Comparison of ENCODE assay signal across 8 mouse cellular contexts in genomic region chr9:103304927-103305326, GRCm38 (mm10). TPM values are rescaled to one million over a fixed set of nuclear protein-coding genes. Genes with fewer than 3 reads are reported as not detected.
DNase-seq lines count a peak whose midpoint lies in the region; ATAC-seq lines count a peak whose summit lies in the region.

Gene 1300017J02Rik, minus strand, starts transcription at chr9:103305082.
Gene Topbp1, plus strand, starts transcription at chr9:103305215.

- H3K9me3 ChIP-seq in forebrain, embryonic 11.5 days (ENCODE audit: control insufficient read depth, low read length), result no peaks in the 10 kb centered on the region
- no peaks in the 10 kb centered on the region for H3K9me3 ChIP-seq in heart, embryonic 16.5 days (replicated peaks; ENCODE audit: control insufficient read depth, low read length)
- no peaks in the 10 kb centered on the region for H3K9me3 ChIP-seq in liver, embryonic 15.5 days (replicated peaks)
- no peaks in the 10 kb centered on the region for H3K9me3 ChIP-seq in neural tube, embryonic 12.5 days

- peak within 1 kb of the TSS; percentile 67 for H3K4me2 ChIP-seq in forebrain, embryonic 11.5 days (ENCODE audit: low read depth, low read length, severe bottlenecking)
- H3K4me2 ChIP-seq in heart, embryonic 16.5 days (ENCODE audit: low read depth, low read length), result peak within 1 kb of the TSS; percentile 85
- H3K4me2 ChIP-seq in liver, embryonic 15.5 days, result peak within 1 kb of the TSS; percentile 87
- H3K4me2 ChIP-seq in neural tube, embryonic 12.5 days (replicated peaks), result peak within 1 kb of the TSS; percentile 92

- peak within 1 kb of the TSS; percentile 94 for H3K4me3 ChIP-seq in forebrain, embryonic 11.5 days (ENCODE audit: low read depth, low read length)
- peak within 1 kb of the TSS; percentile 96 for H3K4me3 ChIP-seq in heart, embryonic 16.5 days (ENCODE audit: low read length)
- peak within 1 kb of the TSS; percentile 96 for H3K4me3 ChIP-seq in liver, embryonic 15.5 days (replicated peaks)
- H3K4me3 ChIP-seq in neural tube, embryonic 12.5 days, result peak within 1 kb of the TSS; percentile 96

- H3K4me1 ChIP-seq in forebrain, embryonic 11.5 days (replicated peaks; ENCODE audit: control insufficient read depth, insufficient read depth, low read length), result no peaks in the 10 kb centered on the region; the same call in 1 of the 2 replicates
- H3K4me1 ChIP-seq in heart, embryonic 16.5 days (ENCODE audit: control insufficient read depth, insufficient read depth, low read length), result peaks cover 14% of the 10 kb centered on the region
- peaks cover 63% of the 10 kb centered on the region for H3K4me1 ChIP-seq in liver, embryonic 15.5 days (replicated peaks)
- H3K4me1 ChIP-seq in neural tube, embryonic 12.5 days, result peaks cover 17% of the 10 kb centered on the region

- no peaks in the 10 kb centered on the region; the same call in none of the 2 replicates for H3K36me3 ChIP-seq in forebrain, embryonic 11.5 days (ENCODE audit: control insufficient read depth, insufficient read depth, low read length)
- H3K36me3 ChIP-seq in heart, embryonic 16.5 days (ENCODE audit: control insufficient read depth, insufficient read depth), result peaks cover 15% of the 10 kb centered on the region
- peaks cover 30% of the 10 kb centered on the region for H3K36me3 ChIP-seq in liver, embryonic 15.5 days (replicated peaks)
- H3K36me3 ChIP-seq in neural tube, embryonic 12.5 days, result peaks cover 17% of the 10 kb centered on the region

- peak; percentile 84 to 85 for DNase-seq in CD8-positive naive resting alpha-beta T cell, adult 2 months (ENCODE audit: low read depth in 2 of 2, low spot score in 2 of 2)
- peak; percentile 91 for DNase-seq in c-Kit-positive CD71-negative TER-119-negative erythroid progenitor cells, embryonic 14.5 days (ENCODE audit: low read depth)
- peak; percentile 97 for DNase-seq in forebrain, embryonic 11.5 days (ENCODE audit: low spot score)
- peak; percentile 92 to 96 for DNase-seq in kidney, postnatal 36 days
- peak; percentile 88 for DNase-seq in telencephalon, adult 2 months (ENCODE audit: low read depth, low spot score)

- H3K27me3 ChIP-seq in forebrain, embryonic 11.5 days (ENCODE audit: control insufficient read depth, insufficient read depth, low read length), result no peaks in the 10 kb centered on the region
- no peaks in the 10 kb centered on the region for H3K27me3 ChIP-seq in heart, embryonic 16.5 days (ENCODE audit: control insufficient read depth, insufficient read depth, low read length)
- no peaks in the 10 kb centered on the region for H3K27me3 ChIP-seq in liver, embryonic 15.5 days
- no peaks in the 10 kb centered on the region for H3K27me3 ChIP-seq in neural tube, embryonic 12.5 days (replicated peaks)

- WGBS in forebrain, embryonic 11.5 days, result under 1% methylated on average over 49 of the region's 49 CpGs
- under 1% methylated on average over 49 of the region's 49 CpGs for WGBS in heart, embryonic 16.5 days
- WGBS in liver, embryonic 15.5 days (ENCODE audit: insufficient replicate concordance), result under 1% methylated on average over 49 of the region's 49 CpGs
- WGBS in neural tube, embryonic 12.5 days, result under 1% methylated on average over 49 of the region's 49 CpGs

- peak within 1 kb of the TSS; percentile 93 for H3K9ac ChIP-seq in forebrain, embryonic 11.5 days (ENCODE audit: low read length)
- H3K9ac ChIP-seq in heart, embryonic 16.5 days (ENCODE audit: low read length), result peak within 1 kb of the TSS; percentile 91
- H3K9ac ChIP-seq in liver, embryonic 15.5 days, result peak within 1 kb of the TSS; percentile 89
- peak within 1 kb of the TSS; percentile 87 for H3K9ac ChIP-seq in neural tube, embryonic 12.5 days

- H3K27ac ChIP-seq in forebrain, embryonic 11.5 days (ENCODE audit: low read depth, low read length), result peak within 1 kb of the TSS; percentile 78
- peak within 1 kb of the TSS; percentile 82 for H3K27ac ChIP-seq in heart, embryonic 16.5 days (ENCODE audit: low read length)
- peak within 1 kb of the TSS; percentile 92 for H3K27ac ChIP-seq in liver, embryonic 15.5 days (replicated peaks)
- H3K27ac ChIP-seq in neural tube, embryonic 12.5 days, result peak within 1 kb of the TSS; percentile 57; the same call in 1 of the 2 replicates

- peak; percentile 97 for ATAC-seq in forebrain, embryonic 11.5 days (replicated peaks; ENCODE audit: low FRiP score)
- peak; percentile 98 for ATAC-seq in heart, embryonic 16.5 days (replicated peaks; ENCODE audit: extremely low read depth, insufficient read depth, low FRiP score)
- peak; percentile 95 for ATAC-seq in liver, embryonic 15.5 days (ENCODE audit: insufficient read depth)
- peak; percentile 96 for ATAC-seq in neural tube, embryonic 12.5 days (ENCODE audit: low FRiP score, low read depth)

RNA-seq across cellular contexts. Expression of gene 1300017J02Rik, which starts in this region (rescaled TPM):
- polyA plus RNA-seq in forebrain, embryonic 11.5 days (2014; fragmentation: Nextera tagmentation; extraction: Ambion mirVana), result 2.5 and 2.9 TPM in 2 replicates
- 1.0 and 1.7 TPM in 2 replicates for polyA plus RNA-seq in heart, embryonic 16.5 days (2015; fragmentation: Nextera tagmentation; extraction: Ambion mirVana)
- polyA plus RNA-seq in liver, embryonic 15.5 days (2015; fragmentation: Nextera tagmentation; extraction: Ambion mirVana), result 74.2 and 96.0 TPM in 2 replicates
- 1.9 and 2.2 TPM in 2 replicates for polyA plus RNA-seq in neural tube, embryonic 12.5 days (2016; fragmentation: Nextera tagmentation; extraction: Ambion mirVana)

RNA-seq across cellular contexts. Expression of gene Topbp1, which starts in this region (rescaled TPM):
- polyA plus RNA-seq in forebrain, embryonic 11.5 days (2014; fragmentation: Nextera tagmentation; extraction: Ambion mirVana), result 107 and 119 TPM in 2 replicates
- 36.9 and 37.2 TPM in 2 replicates for polyA plus RNA-seq in heart, embryonic 16.5 days (2015; fragmentation: Nextera tagmentation; extraction: Ambion mirVana)
- 35.1 and 38.2 TPM in 2 replicates for polyA plus RNA-seq in liver, embryonic 15.5 days (2015; fragmentation: Nextera tagmentation; extraction: Ambion mirVana)
- 47.9 and 49.1 TPM in 2 replicates for polyA plus RNA-seq in neural tube, embryonic 12.5 days (2016; fragmentation: Nextera tagmentation; extraction: Ambion mirVana)

Comparison
In these comparisons a context has a peak if more than half of its experiments do, and no peak if none do; other contexts are left out.
1. Peak in every context shown above with its lines: DNase-seq, ATAC-seq, H3K4me3 ChIP-seq and H3K27ac ChIP-seq.
2. RNA of gene 1300017J02Rik (polyA plus RNA-seq): 74.2 to 96.0 TPM in liver, embryonic 15.5 days; 2.5 to 2.9 TPM in forebrain, embryonic 11.5 days, 1.9 to 2.2 TPM in neural tube, embryonic 12.5 days and 1.0 to 1.7 TPM in heart, embryonic 16.5 days; every median in the first group is over 10 times any median in the second.